ENCODE assay signal across 25 mouse cellular contexts in the genomic region with DNA sequence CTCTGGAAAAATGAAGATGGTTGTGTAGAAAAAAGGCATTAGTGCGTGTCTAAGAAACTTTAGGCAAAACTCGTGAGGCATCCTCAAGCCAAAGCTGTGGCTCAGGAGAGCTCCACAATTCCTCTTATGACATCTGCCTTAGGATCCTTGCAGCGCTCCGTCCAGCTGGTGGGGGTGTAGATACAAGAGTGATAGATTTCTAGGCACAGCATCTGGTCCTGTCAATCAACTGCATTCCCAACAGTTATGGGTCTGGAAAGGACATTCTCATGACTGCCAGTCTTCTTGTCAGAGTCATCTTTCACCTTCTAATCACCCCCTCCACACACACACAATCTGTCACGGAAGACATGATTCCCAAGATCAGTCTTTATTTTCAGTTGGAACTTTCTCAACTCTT.
"Had no signal": no experiment of that assay in that cellular context is flagged by ENCODE, and none has a peak within 500 bp of the region (broad histone marks: within the 10 kb centered on the region; RNA-seq: fewer than 3 reads in every experiment).

No protein-coding gene starts in this region.

- H3K4me3 ChIP-seq: kidney, embryonic 15.5 days; left cerebral cortex, adult 2 months; limb, embryonic 12.5 days; liver, embryonic 12.5 days; liver, embryonic 15.5 days; lung, embryonic 15.5 days; megakaryocyte, embryonic 14.5 days; neural tube, embryonic 12.5 days; neural tube, embryonic 15.5 days had no signal

- H3K27ac ChIP-seq: kidney, embryonic 15.5 days; left cerebral cortex, adult 2 months; limb, embryonic 12.5 days; liver, embryonic 12.5 days; liver, embryonic 15.5 days; lung, embryonic 15.5 days; neural tube, embryonic 12.5 days; neural tube, embryonic 15.5 days; stomach, postnatal 0 days had no signal

- DNase-seq: kidney, adult 8-10 months; kidney, postnatal 10 days; kidney, postnatal 36 days; layer of hippocampus, postnatal 36 days; liver; lung, adult 18-20 months; lung, postnatal 10 days; lung, postnatal 36 days; midbrain, embryonic 14.5 days; retina, postnatal 1 day; right cerebral cortex, postnatal 25 days; thymus, adult 2 months; thymus, postnatal 14 days; thymus, postnatal 4 days had no signal

- H3K4me2 ChIP-seq: kidney, embryonic 15.5 days; limb, embryonic 12.5 days; liver, embryonic 12.5 days; liver, embryonic 15.5 days; lung, embryonic 15.5 days; midbrain, embryonic 11.5 days; neural tube, embryonic 12.5 days; neural tube, embryonic 15.5 days had no signal

- ATAC-seq: liver, embryonic 12.5 days had no signal

- H3K4me1 ChIP-seq: kidney, embryonic 15.5 days; limb, embryonic 12.5 days; liver, embryonic 12.5 days; liver, embryonic 15.5 days; lung, embryonic 15.5 days; megakaryocyte, embryonic 14.5 days; neural tube, embryonic 12.5 days; neural tube, embryonic 15.5 days had no signal

- H3K9ac ChIP-seq: kidney, embryonic 15.5 days; limb, embryonic 12.5 days; liver, embryonic 12.5 days; liver, embryonic 15.5 days; lung, embryonic 15.5 days; neural tube, embryonic 12.5 days; neural tube, embryonic 15.5 days had no signal

- H3K9me3 ChIP-seq: kidney, embryonic 15.5 days; limb, embryonic 12.5 days; liver, embryonic 12.5 days; liver, embryonic 15.5 days; lung, embryonic 15.5 days; megakaryocyte, embryonic 14.5 days; neural tube, embryonic 12.5 days; neural tube, embryonic 15.5 days had no signal

- H3K36me3 ChIP-seq: kidney, embryonic 15.5 days; limb, embryonic 12.5 days; liver, embryonic 12.5 days; liver, embryonic 15.5 days; lung, embryonic 15.5 days; neural tube, embryonic 12.5 days; neural tube, embryonic 15.5 days had no signal

- H3K27me3 ChIP-seq: liver, embryonic 12.5 days; liver, embryonic 15.5 days; lung, embryonic 15.5 days; neural tube, embryonic 12.5 days; neural tube, embryonic 15.5 days had no signal
